Mouse (Mus musculus): ENCODE data around the gene Slitrk6.

GRCm38 (mm10) chr14:110770694-110771093 lies 15.7 kb upstream of the Slitrk6 start:
- no peak for TF ChIP-seq CTCF (IDR thresholded peaks at IDR 0.05; ENCODE audit: low read depth, low read length)
- TF ChIP-seq GATA1 (IDR thresholded peaks at IDR 0.05; ENCODE audit: borderline replicate concordance, low read length), result no peak
- no peak for TF ChIP-seq GATA2 (IDR thresholded peaks at IDR 0.05; ENCODE audit: borderline replicate concordance, low read depth, low read length)
